Mouse (Mus musculus) liver, postnatal 0 days (tissue): ENCODE measurements at regions not wholly inside any gene's neighbourhood (a gene's known extent, or its start where the extent isn't known, plus 50 kb on each side); places are given as distances from the start of the nearest gene placed in this dataset.

Experiments
- ATAC-seq: fragments of 200-750 bp; cut with Nextera tagmentation; 2 replicates; pipeline ENCODE4 v1.8.0; 2017; ENCODE audit warnings: mild to moderate bottlenecking, moderate library complexity
- DNase-seq: peaks from one replicate; pipeline ENCODE4 v3.0.0-alpha.2; 2016
- H3K27ac ChIP-seq: fragments of 300-500 bp; sonication (generic); 2 replicates; pipeline ENCODE4 v1.5.1; 2014; ENCODE audit warnings: antibody characterized with exemption, moderate library complexity, mild to moderate bottlenecking, low read depth
- H3K27me3 ChIP-seq: fragments of 300-500 bp; sonication (generic); 2 replicates; pipeline ENCODE4 v1.6.1; 2014; ENCODE audit warnings: low read length, control low read depth, mixed read lengths; ENCODE audit not compliant: insufficient read depth
- H3K36me3 ChIP-seq: fragments of 300-500 bp; sonication (generic); replicated peaks from 2 replicates; pipeline ENCODE4 v1.6.1; 2014; ENCODE audit warnings: mild to moderate bottlenecking, control low read depth, low read length, moderate library complexity, mixed read lengths; ENCODE audit not compliant: insufficient read depth
- H3K4me1 ChIP-seq: fragments of 300-500 bp; sonication (generic); 2 replicates; pipeline ENCODE4 v1.6.1; 2014; ENCODE audit warnings: antibody characterized with exemption, mild to moderate bottlenecking, control low read depth; ENCODE audit not compliant: insufficient read depth
- H3K4me2 ChIP-seq: fragments of 300-500 bp; sonication (generic); 2 replicates; pipeline ENCODE4 v1.6.1; 2014; ENCODE audit warnings: low read depth, mild to moderate bottlenecking, low read length, moderate library complexity, mixed read lengths
- H3K4me3 ChIP-seq: fragments of 300-500 bp; sonication (generic); 2 replicates; pipeline ENCODE4 v1.5.1; 2014; ENCODE audit warnings: low read depth, low read length
- H3K9ac ChIP-seq: fragments of 300-500 bp; sonication (generic); replicated peaks from 2 replicates; pipeline ENCODE4 v1.6.1; 2014; ENCODE audit warnings: mild to moderate bottlenecking, moderate library complexity
- H3K9me3 ChIP-seq: fragments of 300-500 bp; sonication (generic); 2 replicates; pipeline ENCODE4 v1.6.1; 2016; ENCODE audit warnings: mild to moderate bottlenecking, control low read depth, low read length, mixed read lengths
- CTCF ChIP-seq: sonication (generic); IDR thresholded peaks from 2 replicates; pipeline ENCODE4 v1.5.1; 2016; ENCODE audit warnings: antibody characterized with exemption, low read depth
- EP300 ChIP-seq: IDR thresholded peaks from 2 replicates; pipeline ENCODE4 v1.6.1; 2016; ENCODE audit warnings: antibody characterized with exemption, low read depth, mild to moderate bottlenecking
- WGBS: fragments of 180-500 bp; shearing (Covaris S2); extraction: QIAGEN DNeasy Blood & Tissue Kit; methylation state at CpG from one replicate; pipeline ENCODE4 v1.1.7; 2014; ENCODE audit not compliant: insufficient replicate concordance; 5-methylcytosine and 5-hydroxymethylcytosine counted together

DNA sequence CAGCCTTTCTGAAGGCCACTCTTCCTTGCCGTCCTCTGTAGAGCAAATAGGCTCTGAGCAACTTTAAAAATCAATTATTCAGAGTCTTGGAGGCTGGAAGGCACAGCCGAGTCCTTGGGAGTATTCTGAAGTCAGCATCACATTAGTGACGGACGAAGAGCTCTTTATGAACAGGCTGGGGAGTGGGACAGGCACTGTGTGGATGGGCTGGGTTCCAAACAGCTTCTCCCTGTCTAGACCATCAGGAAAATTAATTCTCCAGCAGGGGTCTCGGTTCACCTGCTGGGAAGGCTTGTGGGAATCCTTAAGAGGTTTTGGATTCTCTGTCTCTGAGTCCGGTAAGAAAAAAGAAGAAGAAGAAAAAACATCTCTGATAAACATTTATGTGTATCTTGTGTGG is 110.9 kb downstream of the Gm9817 start:
- H3K9ac ChIP-seq: no peak overlapping the region
- H3K27ac ChIP-seq: no peak overlapping the region
- DNase-seq: no peak
- no peaks in the 10 kb centered on the region for H3K36me3 ChIP-seq
- TF ChIP-seq EP300: no peak
- no peak for TF ChIP-seq CTCF
- H3K27me3 ChIP-seq: peaks cover 31% of the 10 kb centered on the region
- H3K4me1 ChIP-seq: no peaks in the 10 kb centered on the region
- H3K9me3 ChIP-seq: no peaks in the 10 kb centered on the region
- no peak for ATAC-seq
- H3K4me2 ChIP-seq: no peak overlapping the region
- 70% methylated on average over 6 of the region's 6 CpGs for WGBS
- no peak overlapping the region for H3K4me3 ChIP-seq

DNA sequence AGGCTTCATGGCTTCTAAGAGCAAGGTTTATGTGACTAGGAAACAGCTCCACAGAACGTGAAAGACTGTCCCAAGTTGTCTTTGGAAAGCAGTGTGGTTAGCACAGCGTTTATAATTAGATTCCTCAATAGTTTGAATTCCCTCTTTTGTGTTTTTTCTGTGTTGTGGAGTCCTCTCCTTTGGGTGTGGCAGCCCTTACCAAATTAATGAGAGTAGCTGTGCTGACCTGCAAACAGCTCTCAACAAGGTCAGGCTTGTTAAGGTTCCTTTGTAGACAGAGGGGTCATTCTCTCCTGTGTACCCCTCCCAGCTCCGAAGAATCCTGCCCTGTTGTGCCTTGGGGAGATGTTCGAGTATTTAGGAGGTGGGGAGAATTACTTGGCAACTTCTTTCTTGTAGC is 111.7 kb downstream of the Gm9817 start:
- peaks cover 32% of the 10 kb centered on the region for H3K27me3 ChIP-seq
- no peak overlapping the region for H3K27ac ChIP-seq
- no peak overlapping the region for H3K4me3 ChIP-seq
- 63% methylated on average over 4 of the region's 4 CpGs for WGBS
- no peak for DNase-seq
- TF ChIP-seq CTCF: no peak
- no peak for TF ChIP-seq EP300
- no peaks in the 10 kb centered on the region for H3K9me3 ChIP-seq
- no peak overlapping the region for H3K9ac ChIP-seq
- H3K4me1 ChIP-seq: no peaks in the 10 kb centered on the region
- no peaks in the 10 kb centered on the region for H3K36me3 ChIP-seq
- no peak overlapping the region for H3K4me2 ChIP-seq
- ATAC-seq: no peak

DNA sequence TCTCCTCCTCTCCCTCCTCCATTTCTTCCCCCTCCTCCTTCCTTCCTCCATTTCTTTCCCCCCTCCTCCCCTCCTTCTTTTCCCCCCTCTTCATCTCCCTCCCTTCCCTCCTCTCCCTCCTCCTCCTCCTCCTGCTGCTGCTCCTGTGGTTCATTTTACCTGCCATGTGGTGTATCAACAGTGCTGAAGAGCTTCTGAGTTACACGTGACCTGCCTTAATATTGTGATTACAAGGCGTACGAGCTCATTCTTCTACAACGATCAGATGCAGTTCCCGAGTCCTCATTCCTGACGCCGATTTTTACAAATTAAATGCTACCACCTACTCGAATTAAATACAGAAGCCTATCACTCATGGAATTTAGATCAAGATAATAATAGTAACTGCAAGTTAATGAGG is 113.6 kb downstream of the Gm9817 start:
- Histone ChIP-seq H3K9ac (no peak overlapping the region), H3K4me2 (no peak overlapping the region), H3K27me3 (peaks cover 36% of the 10 kb centered on the region), H3K4me1 (no peaks in the 10 kb centered on the region), H3K4me3 (no peak overlapping the region), H3K36me3 (no peaks in the 10 kb centered on the region), H3K27ac (no peak overlapping the region), H3K9me3 (0 out of 2 replicates have a peak, but pooled peaks cover 3% of the 10 kb centered on the region)
- no peak for TF ChIP-seq CTCF
- TF ChIP-seq EP300: no peak
- DNase-seq (no peak), ATAC-seq (no peak)
- 64% methylated on average over 8 of the region's 8 CpGs for WGBS

DNA sequence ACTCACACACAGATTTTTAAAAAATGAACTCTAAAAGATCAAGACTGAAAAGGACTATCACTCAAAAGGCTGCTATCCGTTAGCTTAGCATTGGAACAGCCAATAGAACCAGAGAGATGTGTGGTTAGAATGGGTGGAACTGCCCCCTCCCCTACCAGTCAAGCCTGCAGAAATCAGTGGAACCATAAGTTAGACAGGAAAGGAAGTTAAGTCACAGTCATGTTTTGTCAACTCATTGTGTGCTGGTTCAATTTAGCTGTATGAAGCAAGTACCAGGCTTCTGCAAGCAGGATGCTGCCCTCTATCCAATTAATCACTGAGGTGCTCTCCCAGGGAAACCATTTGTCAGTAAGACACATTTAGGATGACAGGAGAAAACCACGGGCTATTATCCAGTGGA is 117.1 kb downstream of the Gm9817 start:
- ATAC-seq (no peak), DNase-seq (no peak)
- Histone ChIP-seq H3K27me3 (peaks cover 29% of the 10 kb centered on the region), H3K36me3 (no peaks in the 10 kb centered on the region), H3K4me2 (no peak overlapping the region), H3K9ac (no peak overlapping the region), H3K27ac (no peak overlapping the region), H3K9me3 (0 out of 2 replicates have a peak, but pooled peaks cover 3% of the 10 kb centered on the region), H3K4me1 (no peaks in the 10 kb centered on the region), H3K4me3 (no peak overlapping the region)
- 36% methylated on average over 2 of the region's 2 CpGs for WGBS
- TF ChIP-seq EP300 (no peak), CTCF (no peak)

DNA sequence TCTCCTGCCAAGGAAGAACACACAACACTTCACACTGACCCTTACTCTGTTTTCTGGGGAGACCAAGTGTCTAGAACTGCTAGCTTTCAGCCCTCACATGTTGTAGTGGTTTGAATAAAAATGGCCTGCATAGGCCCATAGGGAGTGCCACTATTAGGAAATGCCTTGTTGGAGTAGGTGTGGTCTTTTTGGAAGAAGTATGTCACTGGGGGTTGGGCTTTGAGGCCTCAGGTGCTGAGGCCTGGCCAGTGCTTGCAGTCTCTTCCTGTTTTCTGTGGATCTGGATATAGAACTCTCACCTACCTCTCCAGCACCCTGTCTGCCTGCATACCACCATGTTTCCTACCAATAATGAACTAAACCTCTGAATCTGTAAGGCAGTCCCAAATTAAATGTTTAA is 117.9 kb downstream of the Gm9817 start:
- no peak overlapping the region for H3K9ac ChIP-seq
- DNase-seq: no peak
- H3K4me3 ChIP-seq: no peak overlapping the region
- no peak for ATAC-seq
- TF ChIP-seq EP300: no peak
- TF ChIP-seq CTCF: no peak
- 0 out of 2 replicates have a peak, but pooled peaks cover 3% of the 10 kb centered on the region for H3K9me3 ChIP-seq
- no peaks in the 10 kb centered on the region for H3K4me1 ChIP-seq
- no peak overlapping the region for H3K4me2 ChIP-seq
- no peak overlapping the region for H3K27ac ChIP-seq
- H3K36me3 ChIP-seq: no peaks in the 10 kb centered on the region
- peaks cover 25% of the 10 kb centered on the region for H3K27me3 ChIP-seq

DNA sequence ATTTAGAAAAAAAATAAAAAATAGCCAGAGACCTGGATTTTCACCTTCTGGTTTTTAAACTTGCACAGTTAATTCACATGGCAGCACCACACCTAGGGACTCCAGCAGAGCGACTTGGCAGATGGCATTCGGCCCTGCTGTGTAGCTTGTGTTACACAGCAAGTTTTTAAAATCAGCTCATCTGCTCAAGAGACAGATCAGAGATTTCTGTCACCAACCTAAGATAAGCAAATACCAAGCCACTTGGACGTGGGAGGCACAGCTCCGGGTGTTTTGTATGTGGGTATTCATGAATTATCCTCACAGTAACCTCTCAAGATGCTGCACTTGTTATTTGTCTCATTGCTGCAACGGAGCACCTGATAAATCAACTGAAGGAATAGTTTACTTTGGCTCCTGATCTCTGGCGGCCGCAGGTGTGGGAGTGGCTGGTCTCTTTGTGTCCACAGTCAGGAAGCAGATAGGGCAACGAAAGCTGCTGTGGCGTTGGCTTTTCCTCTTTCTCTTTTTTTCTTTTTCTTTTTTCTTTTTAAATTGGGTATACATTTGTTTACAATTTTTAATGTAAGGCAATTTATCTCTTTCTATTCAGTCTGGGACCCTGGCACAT is 122.1 kb downstream of the Gm9817 start:
- no peaks in the 10 kb centered on the region for H3K4me1 ChIP-seq
- H3K9ac ChIP-seq: no peak overlapping the region
- 48% methylated on average over 9 of the region's 9 CpGs for WGBS
- ATAC-seq (no peak), DNase-seq (no peak)
- no peak overlapping the region for H3K27ac ChIP-seq
- H3K36me3 ChIP-seq: no peaks in the 10 kb centered on the region
- H3K9me3 ChIP-seq: 0 out of 2 replicates have a peak, but pooled peaks cover 3% of the 10 kb centered on the region
- no peak overlapping the region for H3K4me2 ChIP-seq
- TF ChIP-seq CTCF (no peak), EP300 (no peak)
- H3K27me3 ChIP-seq: peaks cover 28% of the 10 kb centered on the region
- no peak overlapping the region for H3K4me3 ChIP-seq

DNA sequence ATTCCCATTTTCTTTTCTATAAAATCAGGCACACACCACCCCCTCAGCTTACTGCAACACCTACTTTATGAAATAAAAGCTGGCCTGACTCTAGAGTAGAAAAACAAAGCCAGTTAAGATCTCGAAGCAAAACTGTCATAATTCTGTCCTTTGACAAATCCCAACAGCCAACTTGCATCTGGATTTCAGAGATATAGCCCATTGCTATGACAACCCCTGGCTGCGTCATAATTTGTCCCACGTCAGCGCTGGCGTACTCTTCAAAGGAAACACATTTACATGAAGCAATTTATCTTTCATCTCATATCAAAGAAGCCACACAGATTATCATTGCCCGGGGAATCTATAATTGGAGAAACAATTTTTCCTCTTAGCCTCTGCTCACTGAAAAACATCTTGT is 126.4 kb downstream of the Gm9817 start:
- TF ChIP-seq EP300: no peak
- no peak for TF ChIP-seq CTCF
- H3K4me3 ChIP-seq: no peak overlapping the region
- no peak for DNase-seq
- peaks cover 39% of the 10 kb centered on the region for H3K27me3 ChIP-seq
- no peaks in the 10 kb centered on the region for H3K9me3 ChIP-seq
- ATAC-seq: no peak
- H3K27ac ChIP-seq: no peak overlapping the region
- H3K4me1 ChIP-seq: no peaks in the 10 kb centered on the region
- no peak overlapping the region for H3K9ac ChIP-seq
- H3K4me2 ChIP-seq: no peak overlapping the region
- 59% methylated on average over 6 of the region's 6 CpGs for WGBS
- no peaks in the 10 kb centered on the region for H3K36me3 ChIP-seq
